Mouse (Mus musculus) embryonic fibroblast, embryonic 13.5 days (primary cell): ENCODE measurements around the gene Lsm6.

Source experiments
- CTCF ChIP-seq: IDR thresholded peaks from 2 replicates; pipeline ENCODE4 v1.5.1; 2011; ENCODE audit warnings: mild to moderate bottlenecking, control low read depth, low read length, moderate library complexity, borderline replicate concordance; ENCODE audit not compliant: insufficient read depth
- POLR2A ChIP-seq: IDR thresholded peaks from 2 replicates; pipeline ENCODE4 v1.6.1; 2011; ENCODE audit warnings: low read depth, mild to moderate bottlenecking, control low read depth, low read length, moderate library complexity

DNA sequence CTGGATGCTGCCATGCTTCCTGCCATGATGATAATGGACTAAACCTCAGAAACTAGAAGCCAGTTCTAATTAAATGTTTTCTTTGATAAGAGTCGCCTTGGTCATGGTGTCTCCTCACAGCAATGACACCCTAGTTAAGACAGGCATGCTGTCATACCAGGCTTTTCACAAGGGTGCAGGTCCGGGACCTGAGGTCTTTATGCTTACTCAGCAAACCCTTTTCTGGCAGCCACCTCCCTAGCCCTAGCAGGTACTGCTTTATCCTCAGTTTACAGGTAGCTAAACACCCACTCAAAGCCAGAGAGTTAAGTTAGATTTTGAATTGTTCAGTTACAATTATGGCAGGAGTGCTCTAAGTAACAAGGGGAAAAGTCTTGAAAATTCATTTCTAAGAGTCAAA lies 6.2 kb downstream of the Lsm6 start:
- TF ChIP-seq CTCF (no peak), POLR2A (no peak)
